21 mouse cellular contexts compared by ENCODE assay signal in genomic region chr17:84575108-84575507, GRCm38 (mm10).
"Had no signal": no experiment of that assay in that cellular context is flagged by ENCODE, and none has a peak within 500 bp of the region (broad histone marks: within the 10 kb centered on the region; RNA-seq: fewer than 3 reads in every experiment).

No protein-coding gene starts in this region.

- H3K9me3 ChIP-seq: kidney, embryonic 15.5 days; limb, embryonic 12.5 days; limb, embryonic 15.5 days; midbrain, embryonic 12.5 days had no signal

- H3K4me2 ChIP-seq: kidney, embryonic 15.5 days; limb, embryonic 12.5 days; limb, embryonic 15.5 days; liver, embryonic 11.5 days; lung, embryonic 14.5 days; midbrain, embryonic 12.5 days had no signal

- H3K4me1 ChIP-seq: limb, embryonic 12.5 days; midbrain, embryonic 12.5 days had no signal

- ATAC-seq: liver, postnatal 0 days; lung, postnatal 0 days; midbrain, embryonic 16.5 days had no signal

- H3K4me3 ChIP-seq: kidney, embryonic 15.5 days; limb, embryonic 12.5 days; limb, embryonic 15.5 days; midbrain, embryonic 12.5 days had no signal

- H3K27ac ChIP-seq: kidney, embryonic 15.5 days; limb, embryonic 12.5 days; limb, embryonic 15.5 days; liver, embryonic 14.5 days; macrophage; midbrain, embryonic 12.5 days had no signal

- DNase-seq: kidney, adult 11 months; kidney, adult 8-10 months; kidney, postnatal 10 days; kidney, postnatal 36 days; layer of hippocampus, postnatal 36 days; left cerebral cortex, postnatal 4 days; liver, postnatal 0 days; lung, embryonic 14.5 days; right cerebral cortex, postnatal 25 days; thymus, adult 18-20 months; thymus, postnatal 14 days; thymus, postnatal 4 days had no signal

- H3K27me3 ChIP-seq: kidney, embryonic 15.5 days; limb, embryonic 12.5 days; limb, embryonic 15.5 days; midbrain, embryonic 12.5 days had no signal

- H3K36me3 ChIP-seq: midbrain, embryonic 12.5 days had no signal

- H3K9ac ChIP-seq: kidney, embryonic 15.5 days; limb, embryonic 12.5 days; limb, embryonic 15.5 days; liver, embryonic 14.5 days; liver, postnatal 0 days; lung, embryonic 14.5 days; midbrain, embryonic 12.5 days had no signal
